ENCODE assay signal across 28 mouse cellular contexts in the genomic region with DNA sequence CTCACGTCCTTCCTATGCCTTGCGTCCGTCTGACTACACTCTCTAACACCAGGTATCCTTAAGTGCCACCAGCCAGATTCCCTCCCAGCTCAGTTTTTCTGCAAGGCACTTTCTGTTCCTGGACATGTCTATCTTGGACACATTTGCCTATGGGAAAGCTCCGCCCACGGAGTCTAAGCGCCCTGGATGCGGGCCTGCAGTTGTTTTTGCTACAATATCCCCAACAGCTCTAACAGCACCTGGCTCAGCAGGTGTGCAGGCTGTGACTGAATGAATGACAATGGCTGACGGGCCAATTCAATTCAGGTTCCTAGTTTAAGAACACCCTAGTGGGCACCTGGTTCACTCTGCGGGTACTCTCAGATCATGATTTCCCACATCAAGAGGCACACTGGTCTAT. TPM values are rescaled to one million over a fixed set of nuclear protein-coding genes. Genes with fewer than 3 reads are reported as not detected.
A peak's percentile ranks its signal among the peaks of the same experiment; 100 is the strongest.
DNase-seq lines count a peak whose midpoint lies in the region; TF ChIP-seq lines count a peak whose summit lies in the region.
"Had no signal": no experiment of that assay in that cellular context is flagged by ENCODE, and none has a peak within 500 bp of the region (broad histone marks: within the 10 kb centered on the region; RNA-seq: fewer than 3 reads in every experiment).

No protein-coding gene starts in this region.

- H3K4me1 ChIP-seq in E14TG2a.4 (replicated peaks; ENCODE audit: low read depth, low read length) = peaks cover 85% of the 10 kb centered on the region
- peaks cover 14% of the 10 kb centered on the region for H3K4me1 ChIP-seq in ES-Bruce4 (ENCODE audit: control insufficient read depth, insufficient read depth, low read length)
- H3K4me1 ChIP-seq in small intestine, adult 2 months (ENCODE audit: control insufficient read depth, insufficient read depth, insufficient read length, low read length) = peaks cover 20% of the 10 kb centered on the region

- no peak overlapping the region for H3K9ac ChIP-seq in ES-Bruce4 (ENCODE audit: low read depth, poor library complexity, severe bottlenecking)
- H3K9ac ChIP-seq: heart, embryonic 15.5 days; intestine, embryonic 15.5 days; liver, embryonic 14.5 days; neural tube, embryonic 15.5 days had no signal

- no peak for TF ChIP-seq POLR2A in ES-Bruce4 (IDR thresholded peaks at IDR 0.05; ENCODE audit: insufficient read depth, low read length)
- TF ChIP-seq POLR2A in small intestine, adult 2 months (IDR thresholded peaks at IDR 0.05; ENCODE audit: low read depth, low read length) = no peak

- peak overlapping the region; percentile 67 for H3K27ac ChIP-seq in ES-Bruce4 (ENCODE audit: insufficient read depth, low read length)
- H3K27ac ChIP-seq in small intestine, adult 2 months (ENCODE audit: insufficient read depth, low read depth, low read length) = 0 out of 2 replicates have a peak overlapping the region, but pooled peaks have one; percentile 1
- H3K27ac ChIP-seq: heart, embryonic 10.5 days; heart, embryonic 15.5 days; hindbrain, postnatal 0 days; intestine, embryonic 15.5 days; liver, embryonic 14.5 days; neural tube, embryonic 15.5 days had no signal

- no peak for TF ChIP-seq CTCF in E14TG2a.4 (conservative IDR thresholded peaks at IDR 0.05; ENCODE audit: low read length)
- TF ChIP-seq CTCF in ES-Bruce4 (IDR thresholded peaks at IDR 0.05; ENCODE audit: low read depth, low read length) = no peak
- no peak for TF ChIP-seq CTCF in small intestine, adult 2 months (IDR thresholded peaks at IDR 0.05; ENCODE audit: extremely low read depth, insufficient read length, insufficient replicate concordance, low read depth, low read length)

- DNase-seq in kidney, postnatal 36 days = peak; percentile 48 to 60
- DNase-seq in kidney, postnatal 4 days = no peak
- DNase-seq in spleen, postnatal 14 days (ENCODE audit: low spot score in 2 of 2) = no peak
- no peak for DNase-seq in spleen, postnatal 10 days (ENCODE audit: low spot score in 2 of 2)
- DNase-seq: adrenal gland, adult 2 months; B cell, adult 2 months; cerebellum, adult 8-10 months; cerebellum, postnatal 25 days; gastrocnemius, postnatal 25 days; heart, adult 11 months; layer of hippocampus, adult 9-11 months; liver; lung, adult 2 months; midbrain, embryonic 14.5 days; retina, postnatal 1 day; right cerebral cortex, postnatal 14 days; thymus, adult 2 months; thymus, postnatal 4 days had no signal

- peaks cover 35% of the 10 kb centered on the region for H3K36me3 ChIP-seq in E14TG2a.4 (ENCODE audit: insufficient read depth, low read length)
- H3K36me3 ChIP-seq in ES-Bruce4 (ENCODE audit: control insufficient read depth, insufficient read depth, low read length, poor library complexity, severe bottlenecking) = peaks cover 12% of the 10 kb centered on the region; the same call in 1 of the 2 replicates
- no peaks in the 10 kb centered on the region for H3K36me3 ChIP-seq in small intestine, adult 2 months (ENCODE audit: control insufficient read depth, insufficient read depth, low read length)
- H3K36me3 ChIP-seq: heart, embryonic 10.5 days; heart, embryonic 15.5 days; intestine, embryonic 15.5 days; neural tube, embryonic 15.5 days had no signal

- H3K9me3 ChIP-seq in E14TG2a.4 (ENCODE audit: low read length) = no peaks in the 10 kb centered on the region
- no peaks in the 10 kb centered on the region for H3K9me3 ChIP-seq in ES-Bruce4 (replicated peaks; ENCODE audit: control insufficient read depth, insufficient read depth, low read length, poor library complexity, severe bottlenecking)
- H3K9me3 ChIP-seq: heart, embryonic 10.5 days; heart, embryonic 15.5 days; intestine, embryonic 15.5 days; neural tube, embryonic 15.5 days had no signal

- peak; percentile 96 for TF ChIP-seq EP300 in ES-Bruce4 (IDR thresholded peaks at IDR 0.05; ENCODE audit: insufficient read depth, low read depth, low read length)

- 27% methylated on average over 9 of the region's 9 CpGs for WGBS in small intestine, adult 2 months

- peaks cover 12% of the 10 kb centered on the region for H3K27me3 ChIP-seq in E14TG2a.4 (ENCODE audit: insufficient read depth, low read length)
- H3K27me3 ChIP-seq in ES-Bruce4 (ENCODE audit: control insufficient read depth, insufficient read depth, low read length, poor library complexity, severe bottlenecking) = no peaks in the 10 kb centered on the region
- no peaks in the 10 kb centered on the region for H3K27me3 ChIP-seq in small intestine, adult 2 months (ENCODE audit: control insufficient read depth, insufficient read depth, low read length)
- H3K27me3 ChIP-seq: heart, embryonic 15.5 days; intestine, embryonic 15.5 days had no signal

- peak overlapping the region; percentile 56 for H3K4me3 ChIP-seq in E14TG2a.4 (replicated peaks; ENCODE audit: low read length)
- peak overlapping the region; percentile 21 for H3K4me3 ChIP-seq in ES-Bruce4 (ENCODE audit: low read depth, low read length)
- H3K4me3 ChIP-seq in small intestine, adult 2 months (ENCODE audit: low read depth, low read length) = no peak overlapping the region
- H3K4me3 ChIP-seq: heart, embryonic 10.5 days; heart, embryonic 15.5 days; intestine, embryonic 15.5 days; neural tube, embryonic 15.5 days had no signal

RNA-seq across cellular contexts. Expression of a gene that starts 4.4 kb away (rescaled TPM):
- 80.2 and 84.3 TPM in 2 replicates for polyA plus RNA-seq in ES-Bruce4 (2011; ENCODE audit: insufficient read depth, insufficient read length, low read depth, missing spikeins)
- 13.1 and 15.3 TPM in 2 replicates for polyA plus RNA-seq in small intestine, adult 2 months (2012; rRNA removed)
- polyA plus RNA-seq: activated CD4-positive, CD25-positive, alpha-beta regulatory T cell, adult 4 months had no signal

Comparison
In these comparisons a context has a peak if more than half of its experiments do, and no peak if none do; other contexts are left out.
1. DNase-seq: peak in kidney, postnatal 36 days (2 of 2); none in kidney, postnatal 4 days (0 of 2), spleen, postnatal 14 days (0 of 2) and spleen, postnatal 10 days (0 of 2).